Mouse (Mus musculus) olfactory bulb, adult 2 months (tissue): ENCODE results near the gene Dpp10. TPM values are rescaled to one million over a fixed set of nuclear protein-coding genes. Genes with fewer than 3 reads are reported as not detected.

Source experiments
- H3K27ac ChIP-seq: fragments of 200-500 bp; 2 replicates; pipeline ENCODE4 v1.5.1; 2012; ENCODE audit warnings: low read depth, low read length; ENCODE audit not compliant: insufficient read depth
- H3K4me1 ChIP-seq: fragments of 200-500 bp; 2 replicates; pipeline ENCODE4 v1.6.1; 2012; ENCODE audit warnings: low read length; ENCODE audit not compliant: control insufficient read depth, insufficient read depth
- H3K4me3 ChIP-seq: fragments of 200-500 bp; 2 replicates; pipeline ENCODE4 v1.5.1; 2012; ENCODE audit warnings: mild to moderate bottlenecking, low read depth, low read length, moderate library complexity; ENCODE audit not compliant: insufficient read depth
- CTCF ChIP-seq: fragments of 200-500 bp; IDR thresholded peaks from 2 replicates; pipeline ENCODE4 v1.5.1; 2012; ENCODE audit warnings: low read depth, mild to moderate bottlenecking, low read length, moderate library complexity; ENCODE audit not compliant: insufficient read depth
- POLR2A ChIP-seq: fragments of 200-500 bp; IDR thresholded peaks from 2 replicates; pipeline ENCODE4 v1.6.1; 2012; ENCODE audit warnings: mild to moderate bottlenecking, low read depth, low read length, moderate library complexity; ENCODE audit not compliant: insufficient read depth
- WGBS: fragments of 180-500 bp; shearing (Covaris S2); methylation state at CpG from one replicate; pipeline ENCODE4 v1.1.7; 2018; 5-methylcytosine and 5-hydroxymethylcytosine counted together
- polyA plus RNA-seq: library from polyadenylated mRNA; stranded (reverse); fragments of >200 nt; gene quantifications from 2 replicates; pipeline ENCODE4 v1.2.4, GENCODE M21; 2012; ENCODE audit warnings: low replicate concordance; ENCODE audit not compliant: missing spikeins, insufficient read depth, insufficient read length

The Dpp10 gene
- polyA plus RNA-seq, 1 experiment: 214 TPM

GRCm38 (mm10) chr1:123756055-123756454, 289.3 kb downstream of the Dpp10 start:
- Histone ChIP-seq H3K27ac (no peak overlapping the region), H3K4me3 (no peak overlapping the region), H3K4me1 (no peaks in the 10 kb centered on the region)
- TF ChIP-seq POLR2A: no peak
- TF ChIP-seq CTCF: no peak

DNA sequence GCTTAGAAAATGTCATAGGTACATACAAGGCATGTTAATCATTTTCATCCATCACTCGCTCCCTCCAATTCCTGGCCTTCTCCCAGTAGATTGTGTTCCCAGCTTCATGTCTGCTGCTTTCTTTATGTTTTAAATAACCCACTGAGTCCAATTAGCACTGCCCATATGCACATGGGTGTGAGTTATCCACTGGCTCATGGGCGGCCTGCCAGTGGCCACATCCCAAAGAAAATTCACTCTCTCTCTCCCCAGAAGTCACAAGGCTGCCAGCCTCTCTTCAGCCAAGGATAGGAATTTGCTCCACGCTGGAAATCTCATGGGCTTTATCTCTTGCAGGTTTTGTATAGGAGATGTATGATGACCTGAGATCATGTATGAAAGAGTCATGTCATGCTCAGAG, 338.1 kb downstream of the Dpp10 start:
- 74% methylated on average over 3 of the region's 3 CpGs for WGBS
- no peak overlapping the region for H3K27ac ChIP-seq
- no peak for TF ChIP-seq CTCF
- no peak for TF ChIP-seq POLR2A
- H3K4me1 ChIP-seq: no peaks in the 10 kb centered on the region
- no peak overlapping the region for H3K4me3 ChIP-seq

DNA sequence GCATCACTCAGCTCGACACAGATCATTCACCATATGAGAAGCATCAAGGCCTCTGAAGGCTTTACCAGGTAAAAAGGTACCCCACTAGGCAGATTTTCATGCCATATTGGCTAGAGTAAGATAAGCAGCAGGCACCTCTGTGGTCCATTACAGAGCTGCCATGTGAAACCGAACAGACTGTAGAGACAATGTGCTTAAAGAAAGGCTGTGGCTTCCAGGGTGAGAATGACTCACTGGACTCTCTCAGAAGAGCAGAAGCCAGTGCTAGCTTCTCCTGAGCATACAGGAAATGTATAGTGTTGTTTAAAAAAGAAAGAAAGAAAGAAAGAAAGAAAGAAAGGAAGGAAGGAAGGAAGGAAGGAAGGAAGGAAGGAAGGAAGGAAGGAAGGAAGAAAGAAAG, 386.9 kb downstream of the Dpp10 start:
- no peak overlapping the region for H3K4me3 ChIP-seq
- no peak overlapping the region for H3K27ac ChIP-seq
- 59% methylated on average over 2 of the region's 2 CpGs for WGBS
- TF ChIP-seq POLR2A (no peak), CTCF (no peak)
- no peaks in the 10 kb centered on the region for H3K4me1 ChIP-seq

DNA sequence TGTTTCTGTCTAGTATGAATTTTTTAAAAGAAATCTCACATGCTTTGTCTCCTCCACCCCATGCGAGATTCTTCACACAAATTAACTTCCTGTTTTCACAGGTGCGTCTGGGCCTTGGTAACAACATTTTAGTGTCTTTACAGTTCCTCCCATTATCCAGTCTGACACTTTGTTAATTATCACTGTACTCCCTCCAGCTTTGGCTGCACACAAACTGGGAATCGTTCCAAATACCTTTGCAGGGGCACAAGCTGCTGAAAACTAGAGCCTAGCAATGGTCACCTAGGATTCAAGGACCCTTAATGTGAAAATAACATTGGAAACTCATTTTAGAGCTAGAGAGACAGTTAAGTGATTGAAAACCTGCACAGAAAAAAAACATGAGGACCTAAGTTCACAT, 388.8 kb downstream of the Dpp10 start:
- Histone ChIP-seq H3K4me1 (no peaks in the 10 kb centered on the region), H3K27ac (no peak overlapping the region), H3K4me3 (no peak overlapping the region)
- WGBS: 29% methylated on average over 3 of the region's 3 CpGs
- no peak for TF ChIP-seq CTCF
- no peak for TF ChIP-seq POLR2A

DNA sequence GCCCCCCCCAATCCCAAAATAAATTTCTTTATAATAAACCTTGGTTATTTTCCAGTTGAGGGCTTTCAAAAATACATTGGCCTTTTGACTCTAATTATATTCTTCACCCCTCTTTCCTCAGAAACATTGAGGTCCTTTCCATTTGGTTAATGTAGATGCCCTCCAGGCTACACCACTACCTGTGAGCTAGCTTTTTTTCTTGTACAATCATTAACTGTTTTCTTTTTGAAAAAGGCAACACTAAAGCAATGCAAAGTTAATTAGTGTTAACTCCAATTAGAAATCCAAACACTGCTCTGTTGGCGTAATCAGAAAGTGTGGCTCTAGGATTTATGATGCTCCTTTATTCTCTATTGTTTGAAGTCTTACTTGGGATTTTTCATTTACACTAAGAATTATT, 407.5 kb downstream of the Dpp10 start:
- Histone ChIP-seq H3K4me1 (no peaks in the 10 kb centered on the region), H3K27ac (no peak overlapping the region), H3K4me3 (no peak overlapping the region)
- TF ChIP-seq CTCF (no peak), POLR2A (no peak)
- 91% methylated on average over 1 of the region's 1 CpGs for WGBS

DNA sequence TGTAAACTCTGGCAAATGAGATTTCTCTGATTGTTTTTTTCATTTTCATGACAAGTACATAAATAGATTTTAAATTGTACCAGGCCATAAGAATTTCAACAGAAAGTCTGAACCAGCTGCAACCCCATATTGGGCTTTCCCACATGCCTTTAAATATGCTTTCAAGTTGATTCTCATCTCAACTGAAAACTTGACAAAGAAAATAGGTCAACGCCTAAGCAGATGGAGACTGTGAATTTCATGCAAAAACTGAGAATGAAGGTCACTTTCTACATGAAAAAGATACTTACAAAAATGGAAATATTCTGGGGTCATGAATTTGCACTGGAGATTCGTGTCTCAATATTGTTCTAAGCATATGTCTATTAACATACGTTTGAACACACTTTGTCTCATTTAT, 417.1 kb downstream of the Dpp10 start:
- WGBS: 84% methylated on average over 3 of the region's 3 CpGs
- Histone ChIP-seq H3K4me3 (no peak overlapping the region), H3K27ac (no peak overlapping the region), H3K4me1 (no peaks in the 10 kb centered on the region)
- no peak for TF ChIP-seq POLR2A
- no peak for TF ChIP-seq CTCF

GRCm38 (mm10) chr1:123584857-123585256, 460.5 kb downstream of the Dpp10 start:
- Histone ChIP-seq H3K27ac (no peak overlapping the region), H3K4me3 (no peak overlapping the region), H3K4me1 (no peaks in the 10 kb centered on the region)
- no peak for TF ChIP-seq POLR2A
- TF ChIP-seq CTCF: no peak

GRCm38 (mm10) chr1:123580112-123580511, 465.2 kb downstream of the Dpp10 start:
- Histone ChIP-seq H3K4me1 (no peaks in the 10 kb centered on the region), H3K4me3 (no peak overlapping the region), H3K27ac (no peak overlapping the region)
- no peak for TF ChIP-seq CTCF
- no peak for TF ChIP-seq POLR2A
- 64% methylated on average over 2 of the region's 2 CpGs for WGBS

DNA sequence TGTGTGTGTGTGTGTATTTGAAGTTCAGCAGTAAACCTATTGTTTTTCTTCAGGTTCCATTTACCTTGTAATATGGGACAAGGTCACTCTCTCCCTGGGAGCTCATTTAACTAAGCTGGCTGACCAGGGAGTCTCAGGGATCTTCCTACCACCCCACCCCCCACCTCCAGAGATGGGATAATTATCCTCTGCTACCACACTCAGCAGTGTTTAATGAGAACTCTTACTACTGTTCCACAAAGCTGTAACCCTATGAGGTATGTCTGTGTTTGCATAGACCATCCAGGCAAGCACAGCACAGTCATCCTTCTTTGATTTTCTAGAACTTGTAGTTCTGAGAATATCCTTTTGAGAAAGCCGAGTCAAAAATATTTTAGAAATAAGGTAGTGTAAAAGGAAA, 471.6 kb downstream of the Dpp10 start:
- 59% methylated on average over 1 of the region's 1 CpGs for WGBS
- H3K27ac ChIP-seq: no peak overlapping the region
- no peak overlapping the region for H3K4me3 ChIP-seq
- H3K4me1 ChIP-seq: no peaks in the 10 kb centered on the region
- TF ChIP-seq CTCF (no peak), POLR2A (no peak)

DNA sequence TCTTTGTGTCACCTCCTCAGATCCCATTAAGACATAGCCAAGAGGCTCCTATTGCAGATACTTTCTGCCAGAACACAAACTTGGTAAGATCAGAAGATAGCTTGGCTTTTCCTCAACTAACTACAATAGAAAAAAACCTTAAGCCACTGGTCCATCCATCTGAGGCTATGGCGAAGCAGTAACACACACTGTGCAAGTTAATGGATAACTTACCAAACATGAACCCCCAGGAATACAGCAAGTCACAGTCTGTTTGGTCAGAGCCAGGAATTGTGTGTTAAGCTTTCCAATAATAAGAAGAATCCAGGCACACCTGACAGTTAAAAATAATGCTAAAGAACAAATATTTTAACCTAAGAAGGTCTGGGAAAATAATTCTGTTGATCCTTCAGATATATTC, 502.9 kb downstream of the Dpp10 start:
- 91% methylated on average over 1 of the region's 1 CpGs for WGBS
- H3K4me1 ChIP-seq: no peaks in the 10 kb centered on the region
- TF ChIP-seq POLR2A (no peak), CTCF (no peak)
- H3K27ac ChIP-seq: no peak overlapping the region
- H3K4me3 ChIP-seq: no peak overlapping the region
